Mouse (Mus musculus): ENCODE measurements around the gene Oas1d. TPM values are rescaled to one million over a fixed set of nuclear protein-coding genes. Genes with fewer than 3 reads are reported as not detected.
"Not testable (repeated sequence)": the region's sequence is repeated elsewhere in the genome, so short reads cannot be mapped to it uniquely, and the experiment has no call there.

Oas1d gene
- not detected in 2 replicates for polyA plus RNA-seq (2015; fragmentation: Nextera tagmentation; extraction: Ambion mirVana)

- H3K4me2 ChIP-seq; H3K9ac ChIP-seq; H3K27me3 ChIP-seq; H3K4me3 ChIP-seq (replicated peaks); H3K27ac ChIP-seq (replicated peaks); H3K9me3 ChIP-seq (replicated peaks); H3K36me3 ChIP-seq (replicated peaks); H3K4me1 ChIP-seq (replicated peaks); ATAC-seq (ENCODE audit: insufficient read depth): not testable (repeated sequence)
- WGBS (ENCODE audit: insufficient replicate concordance): 41% methylated on average over 8 of the region's 8 CpGs
These were observed at the start of gene Oas1d for GRCm38 (mm10) chr5:120914204-120914603. Oas1d (plus strand) TSS chr5:120914536.

GRCm38 (mm10) chr5:120865336-120865860 is 48.9 kb upstream of the Oas1d start:
- WGBS (ENCODE audit: insufficient replicate concordance): 51% methylated on average over 3 of the region's 3 CpGs
- no peak overlapping the region for H3K4me3 ChIP-seq (replicated peaks)
- ATAC-seq (ENCODE audit: insufficient read depth): no peak
- H3K27me3 ChIP-seq: no peaks in the 10 kb centered on the region
- no peak overlapping the region for H3K27ac ChIP-seq (replicated peaks)
- H3K36me3 ChIP-seq (replicated peaks): no peaks in the 10 kb centered on the region
- H3K9ac ChIP-seq: no peak overlapping the region
- H3K4me2 ChIP-seq: no peak overlapping the region
- no peaks in the 10 kb centered on the region for H3K9me3 ChIP-seq (replicated peaks)
- H3K4me1 ChIP-seq (replicated peaks): no peaks in the 10 kb centered on the region

GRCm38 (mm10) chr5:120869436-120870015 is 44.8 kb upstream of the Oas1d start:
- no peak overlapping the region for H3K9ac ChIP-seq
- no peak overlapping the region for H3K4me3 ChIP-seq (replicated peaks)
- 56% methylated on average over 7 of the region's 7 CpGs for WGBS (ENCODE audit: insufficient replicate concordance)
- no peak for ATAC-seq (ENCODE audit: insufficient read depth)
- no peak overlapping the region for H3K4me2 ChIP-seq
- no peaks in the 10 kb centered on the region for H3K4me1 ChIP-seq (replicated peaks)
- no peaks in the 10 kb centered on the region for H3K27me3 ChIP-seq
- no peaks in the 10 kb centered on the region for H3K36me3 ChIP-seq (replicated peaks)
- no peak overlapping the region for H3K27ac ChIP-seq (replicated peaks)
- H3K9me3 ChIP-seq (replicated peaks): no peaks in the 10 kb centered on the region

GRCm38 (mm10) chr5:120870081-120870480 is 44.3 kb upstream of the Oas1d start:
- ATAC-seq (ENCODE audit: insufficient read depth): no peak
- H3K9ac ChIP-seq: no peak overlapping the region
- 31% methylated on average over 3 of the region's 3 CpGs for WGBS (ENCODE audit: insufficient replicate concordance)
- no peaks in the 10 kb centered on the region for H3K4me1 ChIP-seq (replicated peaks)
- H3K4me3 ChIP-seq (replicated peaks): no peak overlapping the region
- no peaks in the 10 kb centered on the region for H3K36me3 ChIP-seq (replicated peaks)
- no peak overlapping the region for H3K4me2 ChIP-seq
- no peaks in the 10 kb centered on the region for H3K27me3 ChIP-seq
- no peak overlapping the region for H3K27ac ChIP-seq (replicated peaks)
- no peaks in the 10 kb centered on the region for H3K9me3 ChIP-seq (replicated peaks)

- H3K4me1 ChIP-seq (replicated peaks): no peaks in the 10 kb centered on the region
- H3K27ac ChIP-seq (replicated peaks): no peak overlapping the region
- WGBS (ENCODE audit: insufficient replicate concordance): 65% methylated on average over 7 of the region's 7 CpGs
These were observed 43.6 kb upstream of the Oas1d start for GRCm38 (mm10) chr5:120870782-120871181.

GRCm38 (mm10) chr5:120871469-120871868 is 42.9 kb upstream of the Oas1d start:
- no peaks in the 10 kb centered on the region for H3K27me3 ChIP-seq
- H3K4me1 ChIP-seq (replicated peaks): no peaks in the 10 kb centered on the region
- ATAC-seq (ENCODE audit: insufficient read depth): no peak
- 29% methylated on average over 2 of the region's 2 CpGs for WGBS (ENCODE audit: insufficient replicate concordance)
- no peaks in the 10 kb centered on the region for H3K9me3 ChIP-seq (replicated peaks)
- no peak overlapping the region for H3K9ac ChIP-seq
- H3K36me3 ChIP-seq (replicated peaks): no peaks in the 10 kb centered on the region
- H3K27ac ChIP-seq (replicated peaks): no peak overlapping the region
- H3K4me3 ChIP-seq (replicated peaks): no peak overlapping the region
- no peak overlapping the region for H3K4me2 ChIP-seq

More at GRCm38 (mm10) chr5:120870782-120871181, 43.6 kb upstream of the Oas1d start:
- ATAC-seq (ENCODE audit: insufficient read depth): no peak
- no peaks in the 10 kb centered on the region for H3K9me3 ChIP-seq (replicated peaks)
- no peak overlapping the region for H3K4me2 ChIP-seq
- no peak overlapping the region for H3K9ac ChIP-seq
- no peaks in the 10 kb centered on the region for H3K36me3 ChIP-seq (replicated peaks)
- no peaks in the 10 kb centered on the region for H3K27me3 ChIP-seq
- no peak overlapping the region for H3K4me3 ChIP-seq (replicated peaks)

- not testable (repeated sequence) for H3K9me3 ChIP-seq (replicated peaks); H3K4me3 ChIP-seq (replicated peaks); H3K27ac ChIP-seq (replicated peaks); H3K36me3 ChIP-seq (replicated peaks); H3K27me3 ChIP-seq; H3K4me2 ChIP-seq; H3K4me1 ChIP-seq (replicated peaks); ATAC-seq (ENCODE audit: insufficient read depth); H3K9ac ChIP-seq
- 33% methylated on average over 2 of the region's 3 CpGs for WGBS (ENCODE audit: insufficient replicate concordance)
These were observed 37.5 kb upstream of the Oas1d start for GRCm38 (mm10) chr5:120876839-120877238.

- H3K4me3 ChIP-seq (replicated peaks); H3K27me3 ChIP-seq; H3K27ac ChIP-seq (replicated peaks); H3K9ac ChIP-seq; H3K4me1 ChIP-seq (replicated peaks); H3K9me3 ChIP-seq (replicated peaks); H3K4me2 ChIP-seq; ATAC-seq (ENCODE audit: insufficient read depth); H3K36me3 ChIP-seq (replicated peaks): not testable (repeated sequence)
- 47% methylated on average over 2 of the region's 2 CpGs for WGBS (ENCODE audit: insufficient replicate concordance)
These were observed 36.9 kb upstream of the Oas1d start for GRCm38 (mm10) chr5:120877407-120877806.

- ATAC-seq (ENCODE audit: insufficient read depth); H3K4me2 ChIP-seq; H3K27me3 ChIP-seq; H3K36me3 ChIP-seq (replicated peaks); H3K4me1 ChIP-seq (replicated peaks); H3K4me3 ChIP-seq (replicated peaks); H3K27ac ChIP-seq (replicated peaks); H3K9ac ChIP-seq; H3K9me3 ChIP-seq (replicated peaks): not testable (repeated sequence)
- WGBS (ENCODE audit: insufficient replicate concordance): 30% methylated on average over 2 of the region's 2 CpGs
These were observed 35.5 kb upstream of the Oas1d start for GRCm38 (mm10) chr5:120878803-120879202.

- H3K4me3 ChIP-seq (replicated peaks); H3K4me2 ChIP-seq; H3K9me3 ChIP-seq (replicated peaks); H3K9ac ChIP-seq; ATAC-seq (ENCODE audit: insufficient read depth); H3K27ac ChIP-seq (replicated peaks); H3K4me1 ChIP-seq (replicated peaks); H3K36me3 ChIP-seq (replicated peaks); H3K27me3 ChIP-seq: not testable (repeated sequence)
- 69% methylated on average over 6 of the region's 6 CpGs for WGBS (ENCODE audit: insufficient replicate concordance)
These were observed 32.7 kb upstream of the Oas1d start for GRCm38 (mm10) chr5:120881681-120882080.

- H3K27ac ChIP-seq (replicated peaks); H3K4me2 ChIP-seq; H3K4me3 ChIP-seq (replicated peaks); H3K9ac ChIP-seq; H3K36me3 ChIP-seq (replicated peaks); H3K4me1 ChIP-seq (replicated peaks); H3K9me3 ChIP-seq (replicated peaks); H3K27me3 ChIP-seq; ATAC-seq (ENCODE audit: insufficient read depth): not testable (repeated sequence)
- WGBS (ENCODE audit: insufficient replicate concordance): 10% methylated on average over 6 of the region's 9 CpGs
These were observed 26.9 kb upstream of the Oas1d start, which contains the start of gene Oas1g for GRCm38 (mm10) chr5:120887413-120887812. Oas1g (minus strand) TSS chr5:120887613.

GRCm38 (mm10) chr5:120887831-120888230 is 26.5 kb upstream of the Oas1d start:
- H3K36me3 ChIP-seq (replicated peaks): no peaks in the 10 kb centered on the region
- ATAC-seq (ENCODE audit: insufficient read depth): no peak
- H3K9me3 ChIP-seq (replicated peaks): no peaks in the 10 kb centered on the region
- no peak overlapping the region for H3K4me3 ChIP-seq (replicated peaks)
- no peaks in the 10 kb centered on the region for H3K27me3 ChIP-seq
- H3K27ac ChIP-seq (replicated peaks): no peak overlapping the region
- no peak overlapping the region for H3K9ac ChIP-seq
- H3K4me2 ChIP-seq: no peak overlapping the region
- no peaks in the 10 kb centered on the region for H3K4me1 ChIP-seq (replicated peaks)
- 23% methylated on average over 6 of the region's 6 CpGs for WGBS (ENCODE audit: insufficient replicate concordance)
